Mouse (Mus musculus) kidney, postnatal 10 days (tissue): ENCODE data around the gene Tespa1.
"Not testable (repeated sequence)": the region's sequence is repeated elsewhere in the genome, so short reads cannot be mapped to it uniquely, and the experiment has no call there.

Source experiments
- DNase-seq: peaks from one replicate; pipeline ENCODE4 v3.0.0; 2021; ENCODE audit warnings: mixed read lengths

Gene Tespa1

DNA sequence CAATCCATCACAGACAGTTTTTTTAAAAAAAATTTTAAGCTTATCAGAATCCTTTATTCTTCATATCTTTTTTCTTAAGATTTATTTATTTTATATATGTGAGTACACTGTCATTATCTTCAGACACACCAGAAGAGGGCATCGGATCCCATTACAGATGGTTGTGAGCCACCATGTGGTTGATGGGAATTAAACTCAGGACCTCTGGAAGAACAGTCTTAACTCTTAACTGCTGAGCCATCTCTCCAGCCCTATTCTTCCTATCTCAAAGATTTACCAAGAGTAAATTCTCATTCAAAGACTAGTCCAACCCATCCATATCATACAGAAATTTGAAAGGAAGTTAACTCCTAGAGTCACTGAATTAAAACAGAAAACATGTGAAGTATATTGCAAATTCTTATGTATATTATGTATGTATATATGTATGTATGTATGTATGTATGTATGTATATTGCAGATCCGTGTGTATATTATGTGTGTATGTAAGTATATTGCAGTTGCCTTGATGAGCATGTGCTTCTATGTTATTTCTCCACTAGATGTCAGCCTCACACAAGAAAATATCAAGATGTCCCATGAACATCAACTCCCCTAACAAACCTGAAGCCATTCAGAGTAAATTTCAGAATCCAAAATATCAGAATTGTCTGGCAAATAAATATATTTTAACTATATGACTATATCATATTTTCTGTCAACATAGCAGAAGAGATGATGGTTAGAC lies 40.9 kb downstream of the Tespa1 start:
- DNase-seq, result no peak

DNA sequence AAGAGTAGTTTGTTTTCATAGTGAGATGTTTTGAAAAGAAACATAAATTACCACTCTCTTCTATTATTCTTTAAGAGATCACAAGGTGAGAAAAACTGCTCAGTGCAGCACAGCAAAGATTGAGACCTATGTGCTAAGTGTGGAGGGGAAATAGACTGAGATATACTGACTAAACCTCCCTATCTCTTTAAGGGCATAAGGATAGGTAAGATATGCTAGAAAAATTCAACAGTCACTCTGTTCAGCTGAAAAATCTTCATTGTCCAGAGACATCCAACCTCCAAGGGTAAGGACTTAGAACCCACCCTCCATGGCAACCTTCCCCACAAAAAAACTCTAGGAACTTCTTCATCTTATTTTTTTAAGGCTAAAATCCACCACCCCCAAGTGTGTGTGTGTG lies 42.1 kb downstream of the Tespa1 start:
- DNase-seq, result no peak

DNA sequence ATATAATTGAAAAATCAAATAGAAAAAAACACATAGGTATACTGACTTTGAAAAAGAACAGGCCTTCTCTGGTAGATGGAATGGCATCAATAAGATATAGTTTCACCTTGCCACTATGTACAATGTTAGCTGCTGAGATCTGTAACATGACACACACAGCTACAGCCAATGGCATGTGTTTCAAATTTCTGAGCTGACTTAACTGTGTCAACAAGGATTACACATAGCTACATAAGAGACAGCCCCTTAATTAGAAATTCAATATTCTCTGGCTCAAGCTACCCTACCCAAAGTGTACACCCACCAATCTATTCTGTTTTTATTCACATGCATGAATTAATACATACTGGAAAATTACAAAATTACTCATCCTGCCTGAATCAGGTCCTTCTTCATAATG lies 45.7 kb downstream of the Tespa1 start:
- DNase-seq, result no peak

GRCm38 (mm10) chr10:130370005-130370682 lies 47.5 kb downstream of the Tespa1 start:
- no peak for DNase-seq

DNA sequence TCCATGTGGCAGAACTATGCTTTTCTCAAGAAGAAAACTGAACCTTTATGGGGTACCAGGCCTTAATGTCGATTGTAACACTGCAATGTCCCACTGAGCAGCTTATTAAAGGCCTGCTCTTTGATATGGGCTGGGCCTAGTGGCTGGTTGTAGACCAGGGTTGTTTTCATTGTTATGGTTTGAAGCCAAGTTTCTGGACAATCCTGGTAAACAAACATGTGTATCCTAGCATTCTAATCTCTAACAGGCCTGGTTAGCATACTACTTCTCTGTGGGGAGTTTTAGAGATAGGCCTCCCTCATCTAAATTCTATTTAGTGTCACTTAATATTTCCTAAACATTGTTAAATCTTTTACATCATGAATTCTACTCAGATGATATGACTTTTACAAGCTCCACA lies 49.0 kb downstream of the Tespa1 start:
- no peak for DNase-seq

GRCm38 (mm10) chr10:130372491-130373173 lies 50.0 kb downstream of the Tespa1 start:
- no peak for DNase-seq

DNA sequence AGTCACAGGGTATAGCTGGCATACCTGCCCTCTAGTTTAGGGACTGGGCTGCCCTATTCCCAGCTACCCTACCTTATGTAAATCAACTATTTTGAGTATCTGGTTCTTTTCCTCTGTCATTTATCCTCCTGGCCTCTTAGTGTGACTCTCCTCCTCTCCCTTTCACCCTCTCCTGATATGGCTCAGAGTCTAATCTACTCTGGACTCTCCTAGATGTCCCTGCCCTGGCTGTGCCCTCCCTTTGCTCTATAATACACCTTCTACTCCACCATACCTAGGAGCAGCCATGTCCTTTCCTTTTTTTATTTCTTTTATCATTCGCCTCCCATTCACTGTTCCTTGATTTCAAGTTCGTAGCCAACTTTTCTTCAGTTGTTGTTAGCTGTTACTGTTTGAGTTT lies 52.5 kb downstream of the Tespa1 start:
- DNase-seq, result no peak

DNA sequence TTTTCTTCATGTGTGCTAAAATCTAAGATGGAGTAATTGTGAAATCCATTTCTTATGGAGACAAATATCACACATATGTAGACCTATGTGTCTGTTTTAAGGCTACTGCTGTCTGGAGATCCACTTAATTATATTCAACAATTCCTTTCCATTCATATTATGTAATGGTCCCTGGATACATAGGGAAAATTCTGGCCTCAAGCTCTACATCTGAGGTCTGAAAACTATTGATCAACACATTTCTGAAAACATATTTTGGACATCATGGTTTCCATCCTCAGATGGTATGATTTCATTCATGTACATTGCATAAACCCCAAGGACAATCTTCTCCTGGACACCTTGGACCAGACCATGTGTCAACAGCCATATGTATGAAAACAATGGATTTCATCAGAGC lies 71.6 kb downstream of the Tespa1 start, which contains the start of gene Vmn2r84:
Gene Vmn2r84 (minus strand): TSS at position 101 of the 400 bp plus-strand sequence.
- DNase-seq, result no peak

DNA sequence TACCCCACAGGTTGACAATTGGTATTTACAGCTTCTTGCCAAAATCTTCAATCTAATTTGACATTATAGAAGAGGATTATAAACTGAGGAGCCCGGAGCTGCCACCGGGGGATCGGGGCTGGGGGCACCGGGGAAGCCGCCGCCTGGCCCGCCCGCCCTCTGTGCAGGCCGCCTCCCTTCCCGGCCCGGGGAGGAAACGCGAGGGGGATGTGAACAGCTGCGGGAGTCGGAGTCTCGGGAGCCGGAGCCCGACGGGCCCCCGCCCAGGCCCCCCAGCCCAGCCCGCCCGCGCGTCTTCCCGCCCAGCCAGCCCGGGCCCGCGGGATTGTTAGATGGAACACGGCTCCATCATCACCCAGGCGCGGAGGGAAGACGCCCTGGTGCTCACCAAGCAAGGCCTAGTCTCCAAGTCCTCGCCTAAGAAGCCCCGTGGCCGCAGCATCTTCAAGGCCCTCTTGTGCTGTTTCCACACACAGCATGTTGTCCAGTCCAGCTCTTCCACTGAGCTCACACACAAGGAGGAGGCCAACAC lies 89.6 kb downstream of the Tespa1 start:
- DNase-seq, result not testable (repeated sequence)
